Mouse (Mus musculus) kidney, embryonic 16.5 days (tissue): ENCODE results near the gene Vti1b. TPM values are rescaled to one million over a fixed set of nuclear protein-coding genes. Genes with fewer than 3 reads are reported as not detected.

Source experiments
- ATAC-seq: fragments of 200-750 bp; cut with Nextera tagmentation; 2 replicates; pipeline ENCODE4 v1.8.0; 2017; ENCODE audit warnings: moderate TSS enrichment; ENCODE audit not compliant: low FRiP score, low TSS enrichment
- H3K27ac ChIP-seq: fragments of 300-500 bp; sonication (generic); 2 replicates; pipeline ENCODE4 v1.5.1; 2014; ENCODE audit warnings: low read length
- H3K27me3 ChIP-seq: fragments of 300-500 bp; sonication (generic); 2 replicates; pipeline ENCODE4 v1.6.1; 2014; ENCODE audit warnings: low read length, control low read depth, mixed read lengths; ENCODE audit not compliant: insufficient read depth
- H3K36me3 ChIP-seq: fragments of 300-500 bp; sonication (generic); 2 replicates; pipeline ENCODE4 v1.6.1; 2014; ENCODE audit warnings: low read length, control low read depth, mixed read lengths; ENCODE audit not compliant: insufficient read depth
- H3K4me1 ChIP-seq: fragments of 300-500 bp; sonication (generic); 2 replicates; pipeline ENCODE4 v1.6.1; 2014; ENCODE audit warnings: low read length, control low read depth, mixed read lengths; ENCODE audit not compliant: insufficient read depth
- H3K4me2 ChIP-seq: fragments of 300-500 bp; sonication (generic); replicated peaks from 2 replicates; pipeline ENCODE4 v1.6.1; 2014; ENCODE audit warnings: low read depth, low read length
- H3K4me3 ChIP-seq: fragments of 300-500 bp; sonication (generic); 2 replicates; pipeline ENCODE4 v1.5.1; 2014; ENCODE audit warnings: mild to moderate bottlenecking, low read length
- H3K9ac ChIP-seq: fragments of 300-500 bp; sonication (generic); replicated peaks from 2 replicates; pipeline ENCODE4 v1.6.1; 2014; ENCODE audit warnings: low read length
- H3K9me3 ChIP-seq: fragments of 300-500 bp; sonication (generic); 2 replicates; pipeline ENCODE4 v1.6.1; 2016; ENCODE audit warnings: low read length, control low read depth
- WGBS: fragments of 180-500 bp; shearing (Covaris S2); extraction: QIAGEN DNeasy Blood & Tissue Kit; methylation state at CpG from one replicate; pipeline ENCODE4 v1.1.7; 2014; 5-methylcytosine and 5-hydroxymethylcytosine counted together
- polyA plus RNA-seq: library from polyadenylated mRNA; unstranded; fragments of >200 nt; fragmentation: Nextera tagmentation; extraction: Ambion mirVana; gene quantifications from 2 replicates; pipeline ENCODE4 v1.2.1, GENCODE M21; 2015

Vti1b gene
- polyA plus RNA-seq, 1 experiment from 2014 or later, result 106 TPM

DNA sequence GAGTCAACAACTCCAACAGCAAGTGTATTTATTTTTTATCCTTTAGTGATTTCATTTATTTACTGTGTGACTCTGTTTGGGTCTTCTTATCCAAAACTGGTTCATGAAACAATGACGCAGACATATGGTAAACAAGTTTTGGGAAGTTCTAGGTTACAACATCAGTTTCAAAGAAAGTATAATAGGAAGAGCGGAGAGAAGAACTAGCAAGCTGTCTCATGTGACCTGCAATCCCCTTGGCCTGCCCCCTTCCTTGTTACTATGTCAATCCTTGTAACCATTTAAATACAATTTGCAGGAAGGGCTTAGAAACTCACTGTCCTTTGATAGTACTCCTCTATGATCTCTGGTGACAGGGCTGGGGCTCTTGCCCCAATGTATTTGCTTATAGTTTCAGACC, 31.7 kb downstream of the Vti1b start:
- no peak for ATAC-seq
- Histone ChIP-seq H3K27me3 (no peaks in the 10 kb centered on the region), H3K27ac (no peak overlapping the region), H3K9ac (no peak overlapping the region), H3K9me3 (no peaks in the 10 kb centered on the region), H3K4me2 (no peak overlapping the region), H3K36me3 (no peaks in the 10 kb centered on the region), H3K4me1 (no peaks in the 10 kb centered on the region), H3K4me3 (no peak overlapping the region)
- WGBS, result 87% methylated on average over 2 of the region's 2 CpGs

- Histone ChIP-seq H3K4me2 (no peak overlapping the region), H3K4me3 (no peak overlapping the region), H3K4me1 (peaks cover 6% of the 10 kb centered on the region), H3K36me3 (no peaks in the 10 kb centered on the region), H3K9me3 (no peaks in the 10 kb centered on the region), H3K27me3 (no peaks in the 10 kb centered on the region), H3K9ac (no peak overlapping the region), H3K27ac (no peak overlapping the region)
- ATAC-seq, result no peak
- 46% methylated on average over 1 of the region's 1 CpGs for WGBS
Measured at GRCm38 (mm10) chr12:79139417-79139816, 33.0 kb downstream of the Vti1b start.

DNA sequence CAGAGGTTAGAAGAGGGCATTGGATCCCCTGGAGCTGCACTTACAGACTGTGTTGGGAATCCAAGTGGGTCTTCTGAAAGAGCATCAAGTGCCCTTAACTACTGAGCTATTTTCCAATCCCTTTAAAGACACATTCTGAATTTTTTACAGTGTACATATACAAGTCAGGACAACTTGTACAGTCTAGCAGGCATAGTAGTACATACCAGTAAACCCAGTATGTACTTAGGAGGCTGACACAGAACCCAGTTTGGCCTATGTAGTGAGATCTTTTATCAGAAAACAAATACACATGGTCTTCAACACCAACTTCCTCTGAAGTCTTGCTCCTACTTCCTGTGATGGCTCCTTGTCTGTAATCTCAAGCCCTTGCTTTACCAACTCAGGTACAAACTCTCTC, 33.5 kb downstream of the Vti1b start:
- ATAC-seq, result no peak
- no peak overlapping the region for H3K9ac ChIP-seq
- no peaks in the 10 kb centered on the region for H3K27me3 ChIP-seq
- no peaks in the 10 kb centered on the region for H3K9me3 ChIP-seq
- H3K36me3 ChIP-seq, result no peaks in the 10 kb centered on the region
- H3K4me1 ChIP-seq, result peaks cover 6% of the 10 kb centered on the region
- H3K27ac ChIP-seq, result no peak overlapping the region
- no peak overlapping the region for H3K4me2 ChIP-seq
- no peak overlapping the region for H3K4me3 ChIP-seq

DNA sequence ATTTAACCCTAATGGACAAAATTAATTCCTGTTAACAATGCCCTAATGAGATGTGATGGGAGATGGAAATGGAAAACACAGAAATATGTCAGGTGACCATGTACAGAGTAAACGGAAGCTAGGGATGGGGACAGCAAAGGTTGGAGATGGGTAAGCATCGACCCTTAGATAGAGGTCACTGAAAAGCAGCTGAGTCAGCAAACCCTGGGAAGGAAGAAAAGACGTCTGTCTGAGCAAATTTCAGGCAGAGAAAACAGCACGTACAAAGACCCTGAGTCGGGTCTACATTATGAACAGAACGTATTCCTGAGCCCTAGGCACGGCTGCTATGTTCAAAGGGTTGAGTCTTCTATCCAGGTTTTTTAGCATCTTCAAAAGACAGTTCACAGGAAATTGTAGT, 35.5 kb downstream of the Vti1b start:
- H3K27me3 ChIP-seq, result peaks cover 15% of the 10 kb centered on the region
- no peaks in the 10 kb centered on the region for H3K36me3 ChIP-seq
- no peak overlapping the region for H3K4me2 ChIP-seq
- no peak overlapping the region for H3K9ac ChIP-seq
- H3K4me1 ChIP-seq, result peaks cover 6% of the 10 kb centered on the region
- no peak overlapping the region for H3K27ac ChIP-seq
- no peak overlapping the region for H3K4me3 ChIP-seq
- WGBS, result 69% methylated on average over 7 of the region's 7 CpGs
- H3K9me3 ChIP-seq, result no peaks in the 10 kb centered on the region
- no peak for ATAC-seq

DNA sequence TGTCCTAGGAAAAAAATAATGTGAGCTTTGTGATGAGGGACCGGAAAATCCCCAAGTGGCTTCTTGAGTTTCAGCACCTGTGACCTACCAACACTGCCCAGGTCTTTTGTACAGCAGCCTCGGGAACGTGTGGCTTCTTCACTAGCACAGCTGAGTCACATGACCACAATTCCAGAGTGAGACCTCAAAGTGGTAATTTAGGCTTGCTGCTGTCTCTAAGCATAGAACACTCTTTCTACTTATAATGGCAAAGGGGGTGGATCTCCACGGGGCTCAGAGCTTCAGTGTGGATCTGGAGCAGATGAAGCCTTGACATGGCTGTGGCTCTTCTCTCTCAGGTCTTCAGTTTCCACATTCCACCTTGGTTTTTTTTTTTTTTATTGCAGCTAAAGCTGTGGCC, 37.4 kb downstream of the Vti1b start:
- Histone ChIP-seq H3K4me2 (0 out of 2 replicates have a peak overlapping the region, but pooled peaks have one; percentile 11), H3K27me3 (peaks cover 33% of the 10 kb centered on the region), H3K9ac (no peak overlapping the region), H3K9me3 (no peaks in the 10 kb centered on the region), H3K36me3 (no peaks in the 10 kb centered on the region), H3K27ac (no peak overlapping the region), H3K4me3 (no peak overlapping the region), H3K4me1 (peaks cover 13% of the 10 kb centered on the region)
- WGBS, result 30% methylated on average over 4 of the region's 4 CpGs
- ATAC-seq, result no peak

GRCm38 (mm10) chr12:79134676-79135075, 37.8 kb downstream of the Vti1b start:
- Histone ChIP-seq H3K9me3 (no peaks in the 10 kb centered on the region), H3K4me1 (peaks cover 13% of the 10 kb centered on the region), H3K4me3 (no peak overlapping the region), H3K27ac (no peak overlapping the region), H3K4me2 (0 out of 2 replicates have a peak overlapping the region, but pooled peaks have one; percentile 11), H3K9ac (no peak overlapping the region), H3K36me3 (no peaks in the 10 kb centered on the region), H3K27me3 (peaks cover 33% of the 10 kb centered on the region)
- ATAC-seq, result no peak
- whole genome bisulfite sequencing, result 41% methylated on average over 8 of the region's 8 CpGs

- no peak for ATAC-seq
- Histone ChIP-seq H3K4me3 (peak overlapping the region; percentile 50), H3K27me3 (peaks cover 33% of the 10 kb centered on the region), H3K4me2 (peak overlapping the region; percentile 77), H3K4me1 (peaks cover 13% of the 10 kb centered on the region), H3K9me3 (no peaks in the 10 kb centered on the region), H3K9ac (peak overlapping the region; percentile 53; the same call in 1 of the 2 replicates), H3K36me3 (no peaks in the 10 kb centered on the region), H3K27ac (no peak overlapping the region)
- WGBS, result 29% methylated on average over 5 of the region's 5 CpGs
Measured at GRCm38 (mm10) chr12:79131706-79132460, 40.6 kb downstream of the Vti1b start.

DNA sequence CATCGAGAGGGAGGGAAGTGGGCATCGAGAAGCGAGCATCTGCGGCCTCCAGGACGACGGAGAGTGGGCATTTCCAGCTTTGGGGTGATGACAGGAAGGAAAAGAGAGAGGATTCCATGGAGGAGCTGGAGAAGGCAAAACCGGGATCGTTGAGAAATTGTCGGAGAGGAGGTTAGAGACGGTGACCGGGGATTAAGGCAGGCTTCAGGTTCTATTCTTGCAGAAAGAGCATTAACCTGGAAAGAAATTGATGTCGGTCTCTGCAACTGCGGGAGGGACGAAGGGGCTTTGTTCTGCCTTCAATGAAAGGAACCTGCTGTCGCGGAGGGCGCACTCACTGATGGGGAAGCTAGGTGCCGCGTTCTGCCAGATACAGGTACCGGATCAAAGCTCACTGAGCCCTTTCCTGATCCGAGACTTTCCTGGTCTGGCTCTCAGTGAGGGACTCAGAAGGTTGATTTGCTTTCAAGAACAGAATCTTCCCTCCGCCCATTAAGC, 41.2 kb downstream of the Vti1b start:
- ATAC-seq, result no peak
- peaks cover 13% of the 10 kb centered on the region for H3K4me1 ChIP-seq
- peak overlapping the region; percentile 77 for H3K4me2 ChIP-seq
- peak overlapping the region; percentile 50 for H3K4me3 ChIP-seq
- H3K9me3 ChIP-seq, result no peaks in the 10 kb centered on the region
- H3K9ac ChIP-seq, result peak overlapping the region; percentile 53
- peaks cover 33% of the 10 kb centered on the region for H3K27me3 ChIP-seq
- no peak overlapping the region for H3K27ac ChIP-seq
- no peaks in the 10 kb centered on the region for H3K36me3 ChIP-seq
- WGBS, result 1% methylated on average over 22 of the region's 22 CpGs

- WGBS, result under 1% methylated on average over 47 of the region's 47 CpGs
- Histone ChIP-seq H3K4me3 (peak within 1 kb of the TSS; percentile 50), H3K4me1 (peaks cover 13% of the 10 kb centered on the region), H3K36me3 (no peaks in the 10 kb centered on the region), H3K4me2 (peak within 1 kb of the TSS; percentile 77), H3K9me3 (no peaks in the 10 kb centered on the region), H3K27ac (no peak within 1 kb of the TSS), H3K9ac (peak within 1 kb of the TSS; percentile 53), H3K27me3 (peaks cover 33% of the 10 kb centered on the region)
- peak; percentile 97 for ATAC-seq
Measured at GRCm38 (mm10) chr12:79130299-79131177, 41.9 kb downstream of the Vti1b start, which contains the start of gene Arg2. Arg2 (plus strand) TSS chr12:79130777.
